Comparison of ENCODE assay signal across 9 mouse cellular contexts in the genomic region with DNA sequence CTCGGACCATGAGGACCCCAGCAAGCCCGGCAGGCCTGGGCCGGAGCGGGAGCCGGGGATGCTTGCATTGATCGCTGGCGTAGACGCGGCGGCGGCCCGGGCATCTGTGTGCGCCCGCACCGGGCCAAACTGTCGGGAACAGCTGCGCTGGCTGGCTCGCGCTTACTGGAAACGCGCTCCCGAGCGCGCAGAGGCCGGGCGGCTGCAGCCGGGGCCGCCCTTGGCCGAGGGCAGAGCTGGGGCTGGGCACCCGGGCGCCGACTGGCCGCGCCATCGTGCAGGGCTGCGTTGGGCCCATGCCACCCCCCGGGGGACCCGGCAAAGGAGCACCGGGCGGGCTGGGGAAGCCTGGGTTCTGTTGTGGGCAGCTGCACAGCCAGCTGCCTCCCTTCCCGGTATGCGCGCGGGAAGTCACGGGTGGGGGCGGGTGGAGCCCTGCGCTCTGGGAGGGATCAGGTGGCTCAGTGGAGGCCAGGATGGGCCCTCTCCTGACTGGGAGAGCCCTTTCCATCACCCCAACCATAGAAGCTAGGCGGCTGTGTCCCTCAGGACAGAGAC. TPM values are rescaled to one million over a fixed set of nuclear protein-coding genes. Genes with fewer than 3 reads are reported as not detected.
DNase-seq lines count a peak whose midpoint lies in the region; ATAC-seq lines count a peak whose summit lies in the region.
"Had no signal": no experiment of that assay in that cellular context is flagged by ENCODE, and none has a peak within 500 bp of the region (broad histone marks: within the 10 kb centered on the region; RNA-seq: fewer than 3 reads in every experiment).

No protein-coding gene starts in this region.

- peaks cover 7% of the 10 kb centered on the region for H3K4me1 ChIP-seq in forebrain, embryonic 14.5 days (ENCODE audit: control insufficient read depth, insufficient read depth, low read length)
- peaks cover 59% of the 10 kb centered on the region for H3K4me1 ChIP-seq in hindbrain, embryonic 10.5 days (replicated peaks)
- H3K4me1 ChIP-seq in limb, embryonic 15.5 days: peaks cover 54% of the 10 kb centered on the region
- peaks cover 2% of the 10 kb centered on the region; the same call in 1 of the 2 replicates for H3K4me1 ChIP-seq in midbrain, embryonic 16.5 days (ENCODE audit: control insufficient read depth, insufficient read depth, low read length)

- DNase-seq in adrenal gland, postnatal 14 days: peak; percentile 72
- DNase-seq in adrenal gland, adult 18-20 months (ENCODE audit: low spot score in 2 of 2): no peak
- DNase-seq in ES-CJ7 (ENCODE audit: low read depth, low spot score): peak; percentile 51
- peak; percentile 78 for DNase-seq in forebrain, embryonic 14.5 days (ENCODE audit: low spot score)
- peak; percentile 82 for DNase-seq in hindbrain, embryonic 10.5 days (ENCODE audit: low spot score)
- DNase-seq in thymus, postnatal 36 days: peak; percentile 65 to 73

- H3K4me3 ChIP-seq in forebrain, embryonic 14.5 days (ENCODE audit: low read depth, low read length): peak overlapping the region; percentile 32
- H3K4me3 ChIP-seq in hindbrain, embryonic 10.5 days: peak overlapping the region; percentile 57
- peak overlapping the region; percentile 38 for H3K4me3 ChIP-seq in limb, embryonic 15.5 days
- H3K4me3 ChIP-seq in midbrain, embryonic 16.5 days (ENCODE audit: low read depth, low read length): peak overlapping the region; percentile 45
- H3K4me3 ChIP-seq: erythroblast, embryonic 14.5 days had no signal

- no peak overlapping the region for H3K27ac ChIP-seq in forebrain, embryonic 14.5 days (ENCODE audit: low read depth, low read length)
- peak overlapping the region; percentile 82 for H3K27ac ChIP-seq in hindbrain, embryonic 10.5 days
- H3K27ac ChIP-seq in limb, embryonic 15.5 days: peak overlapping the region; percentile 38; the same call in 1 of the 2 replicates
- H3K27ac ChIP-seq in midbrain, embryonic 16.5 days (ENCODE audit: low read length): no peak overlapping the region

- peak overlapping the region; percentile 52 for H3K9ac ChIP-seq in forebrain, embryonic 14.5 days (ENCODE audit: low read length)
- 0 out of 2 replicates have a peak overlapping the region, but pooled peaks have one; percentile 8 for H3K9ac ChIP-seq in limb, embryonic 15.5 days
- peak overlapping the region; percentile 74 for H3K9ac ChIP-seq in midbrain, embryonic 16.5 days (ENCODE audit: low read depth, low read length)

- peaks cover 6% of the 10 kb centered on the region; the same call in 1 of the 2 replicates for H3K27me3 ChIP-seq in forebrain, embryonic 14.5 days (replicated peaks; ENCODE audit: control insufficient read depth, insufficient read depth, low read length)
- H3K27me3 ChIP-seq in hindbrain, embryonic 10.5 days (ENCODE audit: insufficient read depth, poor library complexity, severe bottlenecking): peaks cover 84% of the 10 kb centered on the region
- peaks cover 8% of the 10 kb centered on the region; the same call in 1 of the 2 replicates for H3K27me3 ChIP-seq in limb, embryonic 15.5 days
- H3K27me3 ChIP-seq in midbrain, embryonic 16.5 days (ENCODE audit: control insufficient read depth, insufficient read depth, low read depth, low read length): no peaks in the 10 kb centered on the region; the same call in 1 of the 2 replicates

- ATAC-seq in forebrain, embryonic 14.5 days: peak; percentile 70
- peak; percentile 7; the same call in 1 of the 2 replicates for ATAC-seq in limb, embryonic 15.5 days (ENCODE audit: insufficient number of reproducible peaks, low FRiP score, low TSS enrichment, low read depth)
- peak; percentile 59 for ATAC-seq in midbrain, embryonic 16.5 days

- 1% methylated on average over 42 of the region's 48 CpGs for whole genome bisulfite sequencing in forebrain, embryonic 14.5 days
- 3% methylated on average over 48 of the region's 48 CpGs for WGBS in hindbrain, embryonic 10.5 days
- 1% methylated on average over 48 of the region's 48 CpGs for WGBS in limb, embryonic 15.5 days
- WGBS in midbrain, embryonic 16.5 days: 1% methylated on average over 44 of the region's 48 CpGs

- peak overlapping the region; percentile 72 for H3K4me2 ChIP-seq in forebrain, embryonic 14.5 days (ENCODE audit: low read length)
- peak overlapping the region; percentile 73 for H3K4me2 ChIP-seq in limb, embryonic 15.5 days
- H3K4me2 ChIP-seq in midbrain, embryonic 16.5 days (ENCODE audit: low read length): peak overlapping the region; percentile 92

- H3K36me3 ChIP-seq in forebrain, embryonic 14.5 days (ENCODE audit: control insufficient read depth, insufficient read depth, low read length): no peaks in the 10 kb centered on the region
- no peaks in the 10 kb centered on the region for H3K36me3 ChIP-seq in hindbrain, embryonic 10.5 days
- H3K36me3 ChIP-seq in limb, embryonic 15.5 days: no peaks in the 10 kb centered on the region
- no peaks in the 10 kb centered on the region for H3K36me3 ChIP-seq in midbrain, embryonic 16.5 days (ENCODE audit: control insufficient read depth, insufficient read depth, low read length)

- H3K9me3 ChIP-seq in forebrain, embryonic 14.5 days (replicated peaks; ENCODE audit: control insufficient read depth, low read length): no peaks in the 10 kb centered on the region
- H3K9me3 ChIP-seq in hindbrain, embryonic 10.5 days: no peaks in the 10 kb centered on the region
- no peaks in the 10 kb centered on the region for H3K9me3 ChIP-seq in limb, embryonic 15.5 days
- no peaks in the 10 kb centered on the region for H3K9me3 ChIP-seq in midbrain, embryonic 16.5 days (replicated peaks; ENCODE audit: control insufficient read depth, low read length, poor library complexity, severe bottlenecking)

RNA-seq across cellular contexts. Expression of a gene that starts 39.0 kb away (rescaled TPM):
- 4.8 and 6.5 TPM in 2 replicates for total RNA-seq in adrenal gland, postnatal 14 days (2021)
- 1 to 10 TPM; 4.2 to 5.6 TPM for total RNA-seq in adrenal gland, adult 18-20 months (2021)
- 8.1 and 8.7 TPM in 2 replicates for polyA plus RNA-seq in forebrain, embryonic 14.5 days (2014; fragmentation: Nextera tagmentation; extraction: Ambion mirVana)
- polyA plus RNA-seq in hindbrain, embryonic 10.5 days (2016; fragmentation: Nextera tagmentation; extraction: Ambion mirVana): 12.5 and 14.2 TPM in 2 replicates
- polyA plus RNA-seq in limb, embryonic 15.5 days (2015; fragmentation: Nextera tagmentation; extraction: Ambion mirVana): 20.3 and 24.0 TPM in 2 replicates
- 5.9 and 7.2 TPM in 2 replicates for polyA plus RNA-seq in midbrain, embryonic 16.5 days (2015; fragmentation: Nextera tagmentation; extraction: Ambion mirVana)

RNA-seq across cellular contexts. Expression of a gene that starts 55.2 kb away (rescaled TPM):
- total RNA-seq in adrenal gland, postnatal 14 days (2021): 32.9 and 39.2 TPM in 2 replicates
- total RNA-seq in adrenal gland, adult 18-20 months (2021): 10 to 100 TPM; 47.8 to 65.5 TPM
- 43.1 and 49.2 TPM in 2 replicates for polyA plus RNA-seq in forebrain, embryonic 14.5 days (2014; fragmentation: Nextera tagmentation; extraction: Ambion mirVana)
- polyA plus RNA-seq in hindbrain, embryonic 10.5 days (2016; fragmentation: Nextera tagmentation; extraction: Ambion mirVana): 46.2 and 51.9 TPM in 2 replicates
- 35.5 and 37.8 TPM in 2 replicates for polyA plus RNA-seq in limb, embryonic 15.5 days (2015; fragmentation: Nextera tagmentation; extraction: Ambion mirVana)
- polyA plus RNA-seq in midbrain, embryonic 16.5 days (2015; fragmentation: Nextera tagmentation; extraction: Ambion mirVana): 61.2 and 62.1 TPM in 2 replicates

RNA-seq across cellular contexts. Expression of a gene that starts 57.6 kb away (rescaled TPM):
- total RNA-seq in adrenal gland, postnatal 14 days (2021): 11.5 and 12.3 TPM in 2 replicates
- total RNA-seq in adrenal gland, adult 18-20 months (2021): 10 to 100 TPM in 1 of 2 experiments, 1 to 10 TPM in 1; 9.4 to 13.0 TPM
- polyA plus RNA-seq in forebrain, embryonic 14.5 days (2014; fragmentation: Nextera tagmentation; extraction: Ambion mirVana): 3.3 and 3.4 TPM in 2 replicates
- polyA plus RNA-seq in hindbrain, embryonic 10.5 days (2016; fragmentation: Nextera tagmentation; extraction: Ambion mirVana): 3.5 and 3.8 TPM in 2 replicates
- polyA plus RNA-seq in limb, embryonic 15.5 days (2015; fragmentation: Nextera tagmentation; extraction: Ambion mirVana): 3.5 and 4.1 TPM in 2 replicates
- 4.2 and 5.0 TPM in 2 replicates for polyA plus RNA-seq in midbrain, embryonic 16.5 days (2015; fragmentation: Nextera tagmentation; extraction: Ambion mirVana)

Comparison
In these comparisons a context has a peak if more than half of its experiments do, and no peak if none do; other contexts are left out.
1. DNase-seq: peak in adrenal gland, postnatal 14 days (single experiment), ES-CJ7 (single experiment), forebrain, embryonic 14.5 days (single experiment), hindbrain, embryonic 10.5 days (single experiment) and thymus, postnatal 36 days (2 of 2); none in adrenal gland, adult 18-20 months (0 of 2).
2. ATAC-seq: peak in every context shown above with its lines; median percentile 70 in forebrain, embryonic 14.5 days; 59 in midbrain, embryonic 16.5 days; 7 in limb, embryonic 15.5 days.
3. H3K27ac ChIP-seq: peak in hindbrain, embryonic 10.5 days (single experiment) and limb, embryonic 15.5 days (single experiment); none in forebrain, embryonic 14.5 days (single experiment) and midbrain, embryonic 16.5 days (single experiment).
4. H3K9ac ChIP-seq: peak in every context shown above with its lines; median percentile 74 in midbrain, embryonic 16.5 days; 52 in forebrain, embryonic 14.5 days; 8 in limb, embryonic 15.5 days.
5. Peak in every context shown above with its lines, with median percentiles within 50 percentile points of each other: H3K4me2 ChIP-seq and H3K4me3 ChIP-seq.